Mouse (Mus musculus) ES-E14 (cell line): ENCODE data around the gene Ociad2. TPM values are rescaled to one million over a fixed set of nuclear protein-coding genes. Genes with fewer than 3 reads are reported as not detected.

Experiments
- DNase-seq: peaks from one replicate; pipeline ENCODE4 v3.0.0-alpha.2; 2013; ENCODE audit warnings: low read depth, low spot score
- H3K27ac ChIP-seq: 2 replicates; pipeline ENCODE4 v1.5.1; 2012; ENCODE audit warnings: low read depth, mild to moderate bottlenecking, low read length, moderate library complexity, mixed read lengths; ENCODE audit not compliant: poor library complexity, insufficient read depth, severe bottlenecking
- H3K36me3 ChIP-seq: 2 replicates; pipeline ENCODE4 v1.6.1; 2012; ENCODE audit warnings: mild to moderate bottlenecking, low read length, moderate library complexity, mixed read lengths; ENCODE audit not compliant: control insufficient read depth, poor library complexity, insufficient read depth, severe bottlenecking
- H3K4me1 ChIP-seq, 2 experiments: fragments of 150-350 bp in 1 of 2; sonication (generic) in 1 of 2; 2 replicates each; pipeline ENCODE4 v1.6.1; 2012; ENCODE audit warnings: low read length in 2 of 2, mild to moderate bottlenecking in 1 of 2, mixed read lengths in 1 of 2; ENCODE audit not compliant: control insufficient read depth in 2 of 2, insufficient read depth in 2 of 2, poor library complexity in 1 of 2
- H3K4me3 ChIP-seq, 2 experiments: fragments of 150-350 bp in 1 of 2; sonication (generic) in 1 of 2; 2 replicates each; pipeline ENCODE4 v1.5.1; 2012; ENCODE audit warnings: low read length in 2 of 2, low read depth in 1 of 2, mild to moderate bottlenecking in 1 of 2, mixed read lengths in 1 of 2; ENCODE audit not compliant: insufficient read depth in 1 of 2, poor library complexity in 1 of 2, severe bottlenecking in 1 of 2
- H3K9ac ChIP-seq: 2 replicates; pipeline ENCODE4 v1.6.1; 2012; ENCODE audit warnings: low read depth, mild to moderate bottlenecking, low read length, mixed read lengths; ENCODE audit not compliant: poor library complexity, insufficient read depth, severe bottlenecking
- H3K9me3 ChIP-seq: fragments of 150-350 bp; sonication (generic); 2 replicates; pipeline ENCODE4 v1.6.1; 2012; ENCODE audit warnings: low read depth, mild to moderate bottlenecking, low read length; ENCODE audit not compliant: control insufficient read depth, insufficient read depth
- CHD2 ChIP-seq: IDR thresholded peaks from 2 replicates; pipeline ENCODE4 v1.6.1; 2014; ENCODE audit warnings: mild to moderate bottlenecking, low read depth, low read length, inconsistent platforms
- HCFC1 ChIP-seq: IDR thresholded peaks from 2 replicates; pipeline ENCODE4 v1.6.1; 2012; ENCODE audit warnings: low read length, inconsistent platforms, borderline replicate concordance; ENCODE audit not compliant: insufficient read depth
- MAFK ChIP-seq: IDR thresholded peaks from 2 replicates; pipeline ENCODE4 v1.6.1; 2014; ENCODE audit warnings: mild to moderate bottlenecking, low read depth, low read length, inconsistent platforms; ENCODE audit not compliant: insufficient read depth
- ZC3H11A ChIP-seq: IDR thresholded peaks from 2 replicates; pipeline ENCODE4 v1.6.1; 2012; ENCODE audit warnings: low read depth, mild to moderate bottlenecking, inconsistent platforms, low read length, borderline replicate concordance
- ZNF384 ChIP-seq: IDR thresholded peaks from 2 replicates; pipeline ENCODE4 v1.6.1; 2012; ENCODE audit warnings: low read depth, low read length, inconsistent platforms
- in situ Hi-C, 2 experiments: fragments of 600-800 bp; cut with MboI; formaldehyde crosslinking; loops; one replicate each; pipeline ENCODE4 v1.15.1; 2025; ENCODE audit warnings: low sequenced_read_pairs in 2 of 2, inconsistent platforms in 1 of 2; ENCODE audit not compliant: unreplicated experiment in 2 of 2
- total RNA-seq: library from RNA; depleted of rRNA; stranded (reverse); fragments of 300-350 nt; gene quantifications from 2 replicates; pipeline ENCODE4 v1.2.3, GENCODE M21; 2012

Gene Ociad2
- total RNA-seq, 1 experiment: 5.2 TPM

DNA sequence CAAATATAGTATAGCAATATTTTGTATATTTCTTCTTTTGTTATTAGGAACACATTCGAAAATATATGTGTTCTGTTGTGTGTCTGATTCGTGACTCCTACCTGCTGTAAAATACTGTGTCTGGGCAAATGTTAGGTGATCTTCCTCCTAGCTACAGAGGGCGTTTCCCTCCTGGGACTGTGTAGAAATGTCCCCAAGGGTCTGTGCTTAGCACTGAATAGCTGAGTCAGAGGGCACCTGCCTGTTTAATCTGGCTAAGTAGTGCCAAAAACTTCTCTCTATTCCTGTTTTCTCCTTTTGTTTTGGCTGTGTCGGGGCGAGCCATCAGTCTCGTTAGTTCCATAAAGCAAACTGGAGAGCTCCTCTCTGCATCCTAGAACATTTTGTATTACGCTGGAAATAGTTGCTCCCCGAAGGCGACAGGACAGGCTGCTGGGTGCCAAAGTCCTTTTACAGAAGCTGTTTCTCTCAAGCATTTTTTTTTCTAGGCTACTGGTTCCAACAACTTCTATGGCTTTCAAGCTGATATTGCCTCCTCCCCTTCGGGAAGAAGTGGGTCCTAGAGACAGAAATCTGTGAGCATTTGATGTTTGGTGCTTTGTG is 28.1 kb upstream of the Ociad2 start:
- H3K4me3 ChIP-seq: no peak overlapping the region
- peaks cover 16 to 22% of the 10 kb centered on the region in 2 experiments for H3K4me1 ChIP-seq
- DNase-seq: no peak
- no peak overlapping the region for H3K27ac ChIP-seq
- H3K9me3 ChIP-seq: no peaks in the 10 kb centered on the region
- in situ Hi-C loops: no loop called here
- no peaks in the 10 kb centered on the region for H3K36me3 ChIP-seq
- peak; percentile 73; the same call in 1 of the 2 replicates for TF ChIP-seq MAFK
- TF ChIP-seq ZNF384: no peak
- H3K9ac ChIP-seq: no peak overlapping the region

DNA sequence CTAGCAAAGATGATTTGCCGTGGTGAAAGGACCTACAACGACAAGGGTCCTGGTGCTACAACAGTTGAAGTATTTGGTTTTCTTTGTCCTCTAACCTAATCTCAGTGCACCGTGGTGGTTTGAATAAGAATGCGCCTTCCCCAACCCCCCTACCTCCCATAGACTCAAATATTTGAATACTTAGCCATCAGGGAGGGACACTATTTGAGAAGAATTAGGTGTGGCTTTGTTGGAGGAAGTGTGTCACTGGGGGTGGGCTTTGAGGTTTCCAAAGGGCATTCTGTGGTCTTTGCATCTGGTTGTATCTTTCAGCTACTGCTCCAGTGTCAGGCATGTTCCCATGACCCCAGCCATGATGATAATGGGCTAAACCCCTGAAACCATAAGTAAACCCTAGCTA is 27.1 kb upstream of the Ociad2 start:
- TF ChIP-seq MAFK (no peak), ZNF384 (no peak), CHD2 (no peak), HCFC1 (no peak), ZC3H11A (no peak)
- no peak overlapping the region; a peak in 1 of 4 replicates for H3K4me3 ChIP-seq
- DNase-seq: peak; percentile 40
- H3K36me3 ChIP-seq: no peaks in the 10 kb centered on the region
- H3K9ac ChIP-seq: no peak overlapping the region
- no peaks in the 10 kb centered on the region for H3K9me3 ChIP-seq
- in situ Hi-C loops: no loop called here
- H3K27ac ChIP-seq: peak overlapping the region; percentile 50; the same call in 1 of the 2 replicates
- peaks cover 16 to 22% of the 10 kb centered on the region in 2 experiments for H3K4me1 ChIP-seq

GRCm38 (mm10) chr5:73364107-73364864 is 23.5 kb upstream of the Ociad2 start:
- H3K4me1 ChIP-seq: peaks cover 14 to 23% of the 10 kb centered on the region in 2 experiments
- H3K4me3 ChIP-seq: no peak overlapping the region
- no peaks in the 10 kb centered on the region for H3K9me3 ChIP-seq
- no peak for DNase-seq
- H3K9ac ChIP-seq: no peak overlapping the region
- no peaks in the 10 kb centered on the region for H3K36me3 ChIP-seq
- no peak for TF ChIP-seq CHD2
- TF ChIP-seq HCFC1: no peak
- TF ChIP-seq ZC3H11A: no peak
- no peak for TF ChIP-seq MAFK
- no peak for TF ChIP-seq ZNF384
- in situ Hi-C loops: no loop called here
- H3K27ac ChIP-seq: no peak overlapping the region

DNA sequence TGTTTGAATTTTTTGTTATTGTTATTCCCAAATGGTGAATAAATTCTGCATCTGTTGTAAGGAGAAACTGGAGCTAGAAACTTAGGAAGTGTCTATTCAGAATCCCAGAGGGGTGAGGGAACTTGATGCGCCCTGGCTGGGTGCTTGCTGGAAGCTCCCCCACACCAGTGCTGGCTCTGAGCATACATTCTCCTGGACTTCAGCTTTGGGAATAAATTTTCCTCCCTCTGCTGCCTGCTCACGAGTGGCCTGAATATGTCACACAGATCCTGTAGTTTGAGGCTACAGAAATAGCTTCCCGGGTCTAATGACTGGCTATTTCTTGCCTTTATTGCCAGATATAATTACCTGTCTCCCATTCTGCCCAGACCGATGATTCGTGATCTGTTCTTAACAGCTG is 22.0 kb upstream of the Ociad2 start:
- Histone ChIP-seq H3K9ac (no peak overlapping the region), H3K4me3 (no peak overlapping the region), H3K9me3 (no peaks in the 10 kb centered on the region), H3K36me3 (no peaks in the 10 kb centered on the region), H3K4me1 (peaks cover 4 to 15% of the 10 kb centered on the region in 2 experiments; a peak in 3 of 4 replicates), H3K27ac (no peak overlapping the region)
- TF ChIP-seq CHD2: no peak
- no peak for TF ChIP-seq ZC3H11A
- TF ChIP-seq MAFK: no peak
- no peak for TF ChIP-seq HCFC1
- TF ChIP-seq ZNF384: no peak
- in situ Hi-C loops: no loop called here
- no peak for DNase-seq

- in situ Hi-C loops: no loop called here
- no peaks in the 10 kb centered on the region for H3K36me3 ChIP-seq
- H3K9me3 ChIP-seq: no peaks in the 10 kb centered on the region
- H3K9ac ChIP-seq: no peak overlapping the region
- DNase-seq: no peak
- H3K4me3 ChIP-seq: no peak overlapping the region
- TF ChIP-seq CHD2: no peak
- TF ChIP-seq HCFC1: no peak
- no peak for TF ChIP-seq ZC3H11A
- TF ChIP-seq ZNF384: no peak
- no peak for TF ChIP-seq MAFK
- H3K27ac ChIP-seq: no peak overlapping the region
- H3K4me1 ChIP-seq: peaks cover 4 to 11% of the 10 kb centered on the region in 2 experiments; a peak in 3 of 4 replicates
Measured at GRCm38 (mm10) chr5:73362338-73362737, 21.5 kb upstream of the Ociad2 start.
